Mouse (Mus musculus) G1E-ER4 (cell line): ENCODE measurements around the gene Rsu1. TPM values are rescaled to one million over a fixed set of nuclear protein-coding genes. Genes with fewer than 3 reads are reported as not detected.

Experiments used
- GATA1 ChIP-seq: IDR thresholded peaks from one replicate; pipeline ENCODE4 v1.8.0; 2012; ENCODE audit warnings: low read length, inconsistent platforms
- polyA plus RNA-seq: library from polyadenylated mRNA; stranded (reverse); fragments of >175 nt; gene quantifications from 2 replicates; pipeline ENCODE4 v1.2.3, GENCODE M21; 2012

Rsu1 gene
- polyA plus RNA-seq, 1 experiment = 3.6 TPM

DNA sequence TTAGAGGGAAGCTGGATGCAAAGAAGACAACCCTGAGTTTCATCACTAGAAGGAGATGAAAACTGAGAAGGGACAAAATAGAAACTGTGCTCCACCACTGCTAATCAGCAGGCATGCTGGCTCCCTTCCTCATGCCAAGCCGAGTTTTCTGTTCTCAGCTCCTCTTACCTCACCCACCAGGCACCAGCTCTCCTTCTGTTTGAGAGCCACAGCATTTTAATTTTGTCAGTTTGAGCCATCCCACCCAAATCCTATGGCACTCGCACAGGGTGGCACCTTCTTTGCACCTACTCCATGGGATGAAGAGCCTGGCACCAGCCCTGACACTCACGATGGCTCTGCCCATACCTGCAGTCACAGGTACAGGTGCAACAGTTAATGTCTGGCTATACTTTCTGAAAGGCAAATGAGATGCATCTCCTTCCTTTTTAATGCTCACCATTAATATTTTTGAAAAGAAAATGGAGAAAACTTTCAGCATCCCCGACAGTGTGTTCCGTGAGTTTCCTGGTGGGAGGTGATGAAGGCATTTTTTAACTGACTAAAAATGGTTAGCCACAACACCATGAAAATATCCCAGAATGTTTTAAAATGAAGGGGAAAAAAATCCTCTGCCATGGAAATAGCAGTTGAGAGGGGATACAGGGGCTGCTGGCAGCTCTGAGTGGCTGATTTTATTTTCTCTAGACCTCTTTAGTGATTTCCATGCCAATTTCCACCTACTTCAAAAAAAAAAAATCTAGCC, 210.6 kb downstream of the Rsu1 start:
- no peak for TF ChIP-seq GATA1

GRCm38 (mm10) chr2:13048649-13049048, 222.6 kb downstream of the Rsu1 start:
- no peak for TF ChIP-seq GATA1

GRCm38 (mm10) chr2:13044555-13044954, 226.7 kb downstream of the Rsu1 start:
- TF ChIP-seq GATA1 = no peak

GRCm38 (mm10) chr2:13039785-13040184, 231.4 kb downstream of the Rsu1 start:
- no peak for TF ChIP-seq GATA1

DNA sequence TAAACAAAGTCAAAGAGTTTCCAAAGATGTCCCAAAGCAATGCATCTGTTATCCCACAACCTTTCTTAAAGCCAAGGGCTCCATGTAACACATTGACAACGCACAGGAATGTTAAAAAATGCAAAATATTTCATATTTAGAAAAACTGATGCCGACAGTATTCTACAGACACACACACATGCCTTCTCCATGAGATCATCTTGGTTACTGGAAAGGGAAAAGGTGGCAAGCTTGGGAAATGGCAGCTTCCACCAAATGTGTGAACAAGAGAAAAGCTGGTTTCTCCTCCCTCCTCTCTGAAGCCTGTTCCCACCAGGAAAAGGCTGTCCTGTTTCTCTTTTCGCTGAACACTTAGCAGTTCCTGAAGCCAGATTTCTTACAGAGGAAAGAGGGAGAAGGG, 232.4 kb downstream of the Rsu1 start:
- no peak for TF ChIP-seq GATA1

Other genes with a start within 250 kb of the Rsu1 start
- gene Cubn, start 220.4 kb upstream of the Rsu1 start, polyA plus RNA-seq = not detected in 2 replicates